Mouse (Mus musculus) G1E (cell line): ENCODE data around the gene Pfkm. TPM values are rescaled to one million over a fixed set of nuclear protein-coding genes. Genes with fewer than 3 reads are reported as not detected.

Experiments
- ATAC-seq: 2 replicates; pipeline ENCODE4 v1.8.0; 2016; ENCODE audit warnings: mild to moderate bottlenecking; ENCODE audit not compliant: insufficient number of reproducible peaks, poor library complexity, low FRiP score, severe bottlenecking; ENCODE audit errors: extremely low read depth
- DNase-seq: peaks from one replicate; pipeline ENCODE4 v3.0.0; 2012; ENCODE audit warnings: low spot score
- H3K27me3 ChIP-seq: 2 replicates; pipeline ENCODE4 v1.6.1; 2012; ENCODE audit warnings: mild to moderate bottlenecking, low read length, inconsistent platforms; ENCODE audit not compliant: insufficient read depth
- H3K36me3 ChIP-seq: replicated peaks from 2 replicates; pipeline ENCODE3; 2012; ENCODE audit warnings: mild to moderate bottlenecking, inconsistent platforms
- H3K4me1 ChIP-seq: 2 replicates; pipeline ENCODE4 v1.6.1; 2012; ENCODE audit warnings: low read depth, low read length, inconsistent platforms, mixed read lengths; ENCODE audit not compliant: insufficient read depth
- H3K4me3 ChIP-seq: 2 replicates; pipeline ENCODE4 v1.5.1; 2012; ENCODE audit warnings: low read depth, mild to moderate bottlenecking, inconsistent platforms, low read length, moderate library complexity, mixed read lengths
- H3K9me3 ChIP-seq: replicated peaks from 2 replicates; pipeline ENCODE4 v1.6.1; 2012; ENCODE audit warnings: inconsistent platforms
- CTCF ChIP-seq: IDR thresholded peaks from 2 replicates; pipeline ENCODE4 v1.5.1; 2012; ENCODE audit warnings: low read depth, low read length, inconsistent platforms, mixed read lengths
- GATA1 ChIP-seq: IDR thresholded peaks from 2 replicates; pipeline ENCODE4 v1.6.1; 2012; ENCODE audit warnings: borderline replicate concordance, low read length, inconsistent platforms, mixed read lengths
- GATA2 ChIP-seq: IDR thresholded peaks from 2 replicates; pipeline ENCODE4 v1.6.1; 2012; ENCODE audit warnings: low read depth, low read length, inconsistent platforms, borderline replicate concordance
- POLR2AphosphoS5 ChIP-seq: IDR thresholded peaks from 2 replicates; pipeline ENCODE4 v1.6.1; 2012; ENCODE audit warnings: low read depth, low read length, inconsistent platforms; ENCODE audit not compliant: insufficient replicate concordance
- TAL1 ChIP-seq: conservative IDR thresholded peaks from 2 replicates; pipeline ENCODE4 v1.6.1; 2012; ENCODE audit warnings: low read depth, low read length, inconsistent platforms, mixed read lengths
- polyA plus RNA-seq: library from polyadenylated mRNA; stranded (reverse); fragments of >175 nt; gene quantifications from 2 replicates; pipeline ENCODE4 v1.2.3, GENCODE M21; 2012
- total RNA-seq, 2 experiments: library from RNA; stranded (forward) in 1 of 2; stranded (reverse) in 1 of 2; fragments of 200-1000 nt in 1 of 2; fragments of >200 nt in 1 of 2; fragmentation: Nextera tagmentation in 1 of 2; gene quantifications; 2 replicates each; pipeline ENCODE4 v1.2.3; 2014 to 2017

Gene Pfkm
- total and polyA plus RNA-seq, 3 experiments, result 13.3 to 48.1 (median 13.5) TPM

DNA sequence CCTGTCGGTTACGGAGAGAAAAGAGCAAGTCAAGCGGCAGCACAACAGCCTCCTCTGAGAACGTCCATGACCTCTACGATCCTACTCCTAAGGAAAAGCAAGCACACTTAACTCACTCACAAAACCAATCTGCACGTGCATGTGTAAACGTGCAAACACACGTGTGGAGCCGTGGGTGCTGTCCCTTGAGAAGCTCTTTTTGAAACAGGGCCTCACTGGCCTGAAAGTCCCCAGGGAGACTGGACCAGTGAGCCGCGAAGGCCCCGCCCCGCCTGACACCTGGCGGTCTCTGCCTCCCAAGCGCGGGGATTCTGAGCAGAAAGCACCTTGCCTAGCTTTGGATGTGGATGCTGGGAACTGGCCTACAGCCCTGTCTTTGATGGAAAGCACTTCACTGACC lies 17.4 kb upstream of the Pfkm start:
- no peak for DNase-seq
- ATAC-seq, result no peak
- Histone ChIP-seq H3K36me3 (peaks cover 95% of the 10 kb centered on the region), H3K4me3 (no peak overlapping the region), H3K4me1 (no peaks in the 10 kb centered on the region; the same call in 1 of the 2 replicates), H3K27me3 (no peaks in the 10 kb centered on the region), H3K9me3 (no peaks in the 10 kb centered on the region)
- no peak for TF ChIP-seq TAL1
- TF ChIP-seq POLR2AphosphoS5, result no peak
- TF ChIP-seq GATA2, result no peak
- TF ChIP-seq GATA1, result no peak
- TF ChIP-seq CTCF, result no peak

DNA sequence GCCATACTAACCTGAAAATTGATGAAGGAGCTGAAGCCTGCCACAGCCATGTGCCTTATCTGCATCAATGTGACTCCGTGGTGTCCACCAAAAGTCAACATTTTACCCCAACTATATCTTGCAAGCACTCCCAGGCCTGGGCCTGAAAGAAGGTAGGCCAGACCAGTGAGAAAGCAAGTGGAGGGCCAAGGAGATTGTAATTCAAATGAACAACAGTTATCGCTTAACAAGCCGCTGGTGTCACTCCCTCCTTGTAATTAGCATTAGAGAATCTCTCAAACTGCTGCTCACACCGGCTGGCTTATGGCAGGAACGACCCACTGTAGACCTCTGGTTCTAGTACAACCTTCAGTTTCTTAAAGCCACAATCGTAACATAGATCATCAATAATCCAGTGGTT lies 15.5 kb upstream of the Pfkm start:
- Histone ChIP-seq H3K4me3 (no peak overlapping the region), H3K9me3 (no peaks in the 10 kb centered on the region), H3K27me3 (no peaks in the 10 kb centered on the region), H3K36me3 (peaks cover 91% of the 10 kb centered on the region), H3K4me1 (no peaks in the 10 kb centered on the region)
- ATAC-seq (no peak), DNase-seq (no peak)
- TF ChIP-seq GATA2 (no peak), GATA1 (no peak), POLR2AphosphoS5 (no peak), TAL1 (no peak), CTCF (no peak)

DNA sequence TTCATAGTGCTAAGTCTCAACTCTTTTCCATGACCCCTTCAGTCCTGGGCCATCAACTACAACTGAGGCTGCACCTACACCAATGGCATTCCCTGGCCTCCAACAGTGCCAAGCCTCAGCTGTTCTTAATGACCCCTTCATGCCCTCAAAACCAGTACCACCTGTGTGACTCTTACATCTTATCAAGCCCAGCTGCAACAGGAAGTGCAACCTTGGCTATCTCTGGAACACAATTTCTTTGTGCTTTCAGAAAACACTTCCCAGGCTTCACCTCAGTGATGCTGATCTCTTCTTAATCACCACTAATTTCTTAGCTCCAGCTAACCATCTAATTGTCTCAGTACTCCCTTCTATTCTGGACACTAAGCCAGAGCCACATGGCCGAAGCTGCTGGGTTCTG lies 3.5 kb upstream of the Pfkm start:
- Histone ChIP-seq H3K36me3 (peaks cover 57% of the 10 kb centered on the region), H3K9me3 (no peaks in the 10 kb centered on the region), H3K4me3 (no peak overlapping the region), H3K4me1 (peaks cover 20% of the 10 kb centered on the region), H3K27me3 (no peaks in the 10 kb centered on the region)
- DNase-seq (no peak), ATAC-seq (no peak)
- TF ChIP-seq GATA2 (no peak), TAL1 (no peak), GATA1 (no peak), CTCF (no peak), POLR2AphosphoS5 (no peak)

DNA sequence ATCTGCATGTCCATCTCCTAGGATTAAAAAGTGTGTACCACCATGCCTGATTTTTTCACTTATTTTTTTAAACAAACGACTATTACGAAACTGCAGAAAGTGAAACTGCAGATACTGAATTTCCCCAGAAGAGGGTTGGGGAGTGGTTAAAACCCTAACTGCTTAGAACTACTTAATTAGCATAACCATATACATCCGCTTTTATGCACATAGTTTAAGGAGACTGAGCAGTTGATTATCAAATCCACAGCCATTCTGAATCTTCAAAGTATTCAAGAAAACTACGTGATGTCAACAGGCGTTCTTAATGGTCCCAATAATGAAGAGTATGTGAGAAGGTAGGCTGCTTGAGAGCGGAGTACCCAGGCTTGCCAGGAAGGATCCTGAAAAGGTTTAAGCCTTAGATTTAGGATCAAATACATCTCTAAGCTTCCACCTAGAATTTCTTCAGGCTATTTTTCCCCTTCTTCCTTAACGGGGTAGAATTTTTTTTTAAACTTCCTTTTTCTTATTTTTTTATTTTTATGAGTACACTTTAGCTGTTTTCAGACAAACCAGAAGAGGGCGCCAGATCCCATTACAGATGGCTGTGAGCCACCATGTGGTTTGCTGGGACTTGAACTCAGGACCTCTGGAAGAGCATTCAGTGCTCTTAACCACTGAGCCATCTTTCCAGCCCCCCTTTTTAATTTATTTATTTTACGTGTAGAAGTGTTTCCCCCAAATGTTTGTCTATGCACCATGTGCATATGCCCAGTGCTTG lies 2.8 kb upstream of the Pfkm start:
- Histone ChIP-seq H3K36me3 (peaks cover 50% of the 10 kb centered on the region), H3K9me3 (no peaks in the 10 kb centered on the region), H3K4me1 (peaks cover 20% of the 10 kb centered on the region), H3K27me3 (no peaks in the 10 kb centered on the region), H3K4me3 (no peak overlapping the region)
- DNase-seq, result no peak
- TF ChIP-seq CTCF (0 out of 2 replicates have a peak, but pooled peaks have one; percentile 14), TAL1 (no peak)
- ATAC-seq, result no peak

DNA sequence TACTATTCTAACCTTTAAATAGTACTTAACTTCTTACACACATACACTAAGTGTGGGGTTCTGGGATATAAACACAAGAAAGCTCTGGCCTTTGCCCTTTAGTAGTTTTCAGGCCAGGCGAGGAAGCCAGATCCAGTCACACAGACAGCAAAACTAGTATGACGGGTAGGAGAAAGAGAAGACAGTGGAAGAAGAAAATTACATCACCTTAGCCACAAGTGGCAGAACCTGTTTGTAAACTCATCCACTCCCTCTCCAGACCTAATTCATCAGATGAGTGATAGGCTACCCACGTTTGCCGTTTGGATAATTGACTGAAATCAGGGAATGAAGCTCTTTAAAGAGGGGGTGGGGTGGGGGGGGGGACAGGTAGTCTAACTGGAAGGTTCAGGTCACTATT lies 548 bp upstream of the Pfkm start:
- DNase-seq, result no peak
- TF ChIP-seq GATA2 (no peak), CTCF (no peak), TAL1 (no peak), GATA1 (no peak), POLR2AphosphoS5 (no peak)

DNA sequence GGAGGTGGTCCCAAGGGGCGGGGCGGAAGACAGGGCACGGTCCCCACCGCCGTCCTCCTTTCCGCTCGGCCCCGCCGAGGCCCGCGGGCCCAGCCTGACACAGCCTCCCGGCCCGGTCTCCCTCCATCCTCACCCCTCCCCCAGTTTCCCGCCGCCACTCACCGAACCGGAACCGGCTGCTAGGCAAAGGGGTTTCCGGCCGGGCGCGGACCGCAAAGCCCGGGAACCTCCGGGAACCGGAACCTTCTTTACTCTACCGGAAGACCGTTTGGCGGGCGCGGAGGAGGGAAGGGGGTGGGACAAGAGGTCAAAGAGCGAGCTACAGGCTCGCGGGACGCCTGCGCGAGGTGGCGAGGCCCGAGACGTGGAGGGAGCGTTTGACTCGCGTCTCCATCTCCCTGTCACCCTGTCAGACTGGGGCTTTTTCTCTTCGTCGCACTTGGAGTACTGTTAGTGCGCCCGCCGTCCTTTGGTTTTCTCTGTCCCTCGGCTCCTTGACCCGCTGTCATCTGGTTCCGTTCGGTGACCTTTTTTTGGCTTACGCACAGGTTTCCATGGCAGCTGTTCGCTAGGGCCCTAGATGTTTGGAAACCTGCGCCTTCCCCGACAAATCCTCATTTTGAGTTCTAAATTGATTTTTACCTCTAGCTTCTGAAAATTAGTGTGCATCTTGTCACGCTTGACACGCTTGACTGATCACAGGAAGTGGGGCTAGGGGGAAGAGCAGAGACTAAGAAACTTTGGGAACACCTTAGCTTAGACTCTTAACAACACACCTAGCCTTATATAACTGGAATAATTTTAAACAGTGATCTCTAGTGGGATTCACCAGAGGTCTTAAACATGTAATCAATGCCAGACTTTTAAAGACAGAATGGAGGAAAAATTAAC lies 977 bp downstream of the Pfkm start, which contains the start of gene Senp1:
TSS of gene Senp1 (minus strand) at position 624 of the 891 bp plus-strand sequence.
- H3K9me3 ChIP-seq, result no peaks in the 10 kb centered on the region; the same call in 1 of the 2 replicates
- peak within 1 kb of the TSS; percentile 95 for H3K4me3 ChIP-seq
- no peak for TF ChIP-seq TAL1
- TF ChIP-seq GATA1, result no peak
- no peak for TF ChIP-seq CTCF
- TF ChIP-seq POLR2AphosphoS5, result no peak
- no peak for TF ChIP-seq GATA2
- ATAC-seq, result peak; percentile 85
- peaks cover 20% of the 10 kb centered on the region for H3K4me1 ChIP-seq
- H3K27me3 ChIP-seq, result no peaks in the 10 kb centered on the region
- DNase-seq, result peak; percentile 88
- peaks cover 31% of the 10 kb centered on the region for H3K36me3 ChIP-seq

More for the DNA sequence above, 548 bp upstream of the Pfkm start:
- ATAC-seq, result no peak
- no peaks in the 10 kb centered on the region for H3K9me3 ChIP-seq
- peaks cover 39% of the 10 kb centered on the region for H3K36me3 ChIP-seq
- no peaks in the 10 kb centered on the region for H3K27me3 ChIP-seq
- H3K4me3 ChIP-seq, result peak overlapping the region; percentile 95
- H3K4me1 ChIP-seq, result peaks cover 20% of the 10 kb centered on the region
